Mouse (Mus musculus): Measurements from ENCODE around the gene Asap2.
"Not testable (repeated sequence)": the region's sequence is repeated elsewhere in the genome, so short reads cannot be mapped to it uniquely, and the experiment has no call there.

Asap2 gene

GRCm38 (mm10) chr12:20990132-20990531 lies at the start of gene Asap2:
Asap2 (plus strand) TSS chr12:20990459.
- peak; percentile 13 for DNase-seq (ENCODE audit: extremely low spot score, low spot score)

GRCm38 (mm10) chr12:20947051-20947997 lies 42.9 kb upstream of the Asap2 start:
- not testable (repeated sequence) for DNase-seq (ENCODE audit: extremely low spot score, low spot score)

DNA sequence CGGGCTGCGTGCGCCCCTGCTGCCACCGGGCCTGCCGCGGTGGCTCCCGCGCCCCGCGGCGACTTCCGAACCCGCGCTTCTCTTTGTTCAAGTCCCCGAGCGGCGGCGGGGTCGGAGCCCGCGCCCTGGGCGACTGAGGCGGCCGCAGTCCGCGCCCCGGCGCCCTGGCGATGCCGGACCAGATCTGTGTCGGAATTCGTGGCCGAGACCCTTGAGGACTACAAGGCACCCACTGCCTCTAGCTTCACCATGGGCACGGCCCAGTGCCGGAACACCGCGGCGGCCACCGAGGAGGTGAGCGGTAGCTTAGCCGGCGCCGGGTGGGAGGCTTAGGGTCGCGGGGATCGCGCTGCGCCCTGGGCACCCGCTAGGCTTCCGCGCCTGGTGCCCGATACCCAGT lies 320 bp downstream of the Asap2 start:
- peak; percentile 38 for DNase-seq (ENCODE audit: extremely low spot score, low spot score)

- DNase-seq (ENCODE audit: extremely low spot score, low spot score) = not testable (repeated sequence)
Observed at GRCm38 (mm10) chr12:21030875-21031274, 40.6 kb downstream of the Asap2 start.

GRCm38 (mm10) chr12:21046716-21047115 lies 56.5 kb downstream of the Asap2 start:
- not testable (repeated sequence) for DNase-seq (ENCODE audit: extremely low spot score, low spot score)

- DNase-seq (ENCODE audit: extremely low spot score, low spot score) = peak; percentile 25
Observed at GRCm38 (mm10) chr12:21075731-21076130, 85.5 kb downstream of the Asap2 start.

- DNase-seq (ENCODE audit: extremely low spot score, low spot score) = not testable (repeated sequence)
Observed at GRCm38 (mm10) chr12:21090168-21090567, 99.9 kb downstream of the Asap2 start.

- not testable (repeated sequence) for DNase-seq (ENCODE audit: extremely low spot score, low spot score)
Observed at GRCm38 (mm10) chr12:21092446-21092845, 102.2 kb downstream of the Asap2 start.

DNA sequence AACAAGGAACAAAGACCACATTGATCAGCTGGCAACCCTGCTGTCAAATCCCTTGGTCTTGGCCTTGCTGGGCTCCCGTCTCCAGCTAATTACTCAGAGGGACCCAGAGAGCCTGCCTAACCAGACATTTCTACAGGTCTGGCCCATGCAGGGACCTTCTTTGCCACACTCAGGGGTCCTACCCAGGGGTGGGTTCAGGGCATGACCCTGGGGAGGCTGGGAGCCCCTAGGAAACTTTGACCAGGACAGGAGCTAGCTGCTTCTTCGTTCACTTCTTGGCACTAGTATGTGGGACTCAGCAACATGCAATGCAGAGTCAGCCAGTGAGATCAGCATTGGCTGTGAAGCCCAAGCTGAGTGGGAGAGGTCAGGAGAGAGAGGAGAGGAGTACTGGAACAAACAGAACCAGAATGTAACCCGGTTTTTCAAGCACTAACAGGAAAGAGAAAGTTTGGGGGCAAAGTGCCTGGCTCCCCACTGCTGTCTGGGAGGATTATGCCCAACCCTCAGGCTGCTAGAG lies 107.6 kb downstream of the Asap2 start:
- DNase-seq (ENCODE audit: extremely low spot score, low spot score) = not testable (repeated sequence)

GRCm38 (mm10) chr12:21111116-21111475 lies 120.8 kb downstream of the Asap2 start:
- DNase-seq (ENCODE audit: extremely low spot score, low spot score) = not testable (repeated sequence)

DNA sequence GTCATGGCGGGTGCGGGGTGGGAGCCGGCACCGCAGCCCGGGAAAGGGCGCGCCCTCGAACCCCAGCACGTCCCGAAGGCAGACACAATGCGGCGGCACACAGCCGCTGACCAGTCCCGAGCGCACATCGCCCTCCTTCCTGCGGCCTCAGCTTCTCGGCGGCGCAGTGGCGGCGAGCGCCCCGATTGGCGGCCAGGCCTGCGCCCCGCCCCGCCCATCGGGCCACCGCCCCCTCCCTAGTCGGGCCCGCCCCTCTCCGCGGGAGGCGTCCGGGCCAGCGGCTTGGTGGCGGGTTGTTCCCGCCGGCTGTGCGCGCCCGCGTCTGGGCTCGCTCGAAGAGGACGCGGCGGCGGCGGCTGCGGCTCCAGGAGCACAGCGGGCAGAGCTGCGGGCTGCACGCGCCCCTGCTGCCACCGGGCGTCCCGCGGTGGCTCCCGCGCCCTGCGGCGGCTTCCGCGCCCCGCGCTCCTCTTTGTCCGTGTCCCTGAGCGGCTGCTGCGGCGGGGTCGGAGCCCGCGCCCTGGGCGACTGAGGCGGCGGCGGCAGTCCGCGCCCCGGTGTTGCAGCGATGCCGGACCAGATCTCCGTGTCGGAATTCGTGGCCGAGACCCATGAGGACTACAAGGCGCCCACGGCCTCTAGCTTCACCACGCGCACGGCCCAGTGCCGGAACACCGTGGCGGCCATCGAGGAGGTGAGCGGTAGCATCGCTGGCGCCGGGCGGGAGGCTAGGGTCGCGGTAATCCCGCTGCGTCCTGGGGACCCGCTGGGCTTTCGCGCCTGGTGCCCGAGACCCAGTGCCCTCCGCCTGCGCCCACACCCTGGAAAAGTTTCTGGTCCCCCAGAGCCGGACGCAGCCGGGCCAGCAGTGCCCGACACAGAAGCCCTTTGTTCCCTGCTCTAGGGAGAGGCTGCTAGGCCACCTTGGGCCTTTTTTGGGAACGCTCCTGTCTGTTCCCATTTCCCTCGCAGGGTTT lies 121.5 kb downstream of the Asap2 start:
- DNase-seq (ENCODE audit: extremely low spot score, low spot score) = peak; percentile 91

DNA sequence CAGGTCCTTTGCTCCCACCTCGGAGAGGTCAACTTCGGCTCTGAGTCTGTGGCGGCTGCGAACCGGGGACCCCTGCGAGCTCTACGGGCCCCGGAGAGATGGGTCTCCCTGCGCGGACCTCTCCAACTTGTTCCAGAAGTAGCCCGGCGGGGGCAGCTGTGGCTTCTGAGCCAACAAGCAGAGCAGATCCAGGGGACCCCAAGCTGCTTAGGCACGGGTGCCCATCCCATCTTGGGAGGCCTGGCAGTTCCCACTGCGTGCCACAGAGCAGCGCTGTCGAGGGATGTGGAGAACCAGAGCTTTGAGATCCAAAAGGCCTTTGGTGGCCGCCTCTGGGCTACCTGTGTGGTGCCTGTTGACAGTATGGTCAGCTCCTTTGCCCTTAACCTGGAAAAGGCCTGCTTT lies 122.2 kb downstream of the Asap2 start:
- DNase-seq (ENCODE audit: extremely low spot score, low spot score) = peak; percentile 74

- DNase-seq (ENCODE audit: extremely low spot score, low spot score) = no peak
Observed at GRCm38 (mm10) chr12:21119446-21119845, 129.2 kb downstream of the Asap2 start.

- no peak for DNase-seq (ENCODE audit: extremely low spot score, low spot score)
Observed at GRCm38 (mm10) chr12:21122818-21123217, 132.6 kb downstream of the Asap2 start.

- no peak for DNase-seq (ENCODE audit: extremely low spot score, low spot score)
Observed at GRCm38 (mm10) chr12:21123647-21124046, 133.4 kb downstream of the Asap2 start.

GRCm38 (mm10) chr12:21125675-21126470 lies 135.6 kb downstream of the Asap2 start:
- no peak for DNase-seq (ENCODE audit: extremely low spot score, low spot score)

DNA sequence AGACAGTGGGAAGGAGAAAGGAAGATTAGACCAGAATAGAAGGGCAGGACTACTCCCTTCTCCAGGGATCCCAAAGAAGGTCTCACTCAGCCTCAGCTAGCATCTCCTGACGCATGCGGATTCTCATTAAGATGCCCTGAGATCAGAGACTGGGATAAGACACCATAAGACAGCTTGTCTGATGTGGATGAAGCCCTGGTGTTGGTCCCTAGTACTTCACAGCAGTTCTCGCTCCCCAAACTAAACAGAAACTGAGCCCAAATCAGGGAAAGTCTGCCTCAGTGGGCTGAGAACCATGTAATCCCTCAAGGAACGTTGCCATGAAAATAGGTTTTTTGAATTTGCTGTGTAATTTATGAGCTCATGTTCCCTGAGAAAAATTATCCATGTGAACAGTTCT lies 136.3 kb downstream of the Asap2 start:
- no peak for DNase-seq (ENCODE audit: extremely low spot score, low spot score)

DNA sequence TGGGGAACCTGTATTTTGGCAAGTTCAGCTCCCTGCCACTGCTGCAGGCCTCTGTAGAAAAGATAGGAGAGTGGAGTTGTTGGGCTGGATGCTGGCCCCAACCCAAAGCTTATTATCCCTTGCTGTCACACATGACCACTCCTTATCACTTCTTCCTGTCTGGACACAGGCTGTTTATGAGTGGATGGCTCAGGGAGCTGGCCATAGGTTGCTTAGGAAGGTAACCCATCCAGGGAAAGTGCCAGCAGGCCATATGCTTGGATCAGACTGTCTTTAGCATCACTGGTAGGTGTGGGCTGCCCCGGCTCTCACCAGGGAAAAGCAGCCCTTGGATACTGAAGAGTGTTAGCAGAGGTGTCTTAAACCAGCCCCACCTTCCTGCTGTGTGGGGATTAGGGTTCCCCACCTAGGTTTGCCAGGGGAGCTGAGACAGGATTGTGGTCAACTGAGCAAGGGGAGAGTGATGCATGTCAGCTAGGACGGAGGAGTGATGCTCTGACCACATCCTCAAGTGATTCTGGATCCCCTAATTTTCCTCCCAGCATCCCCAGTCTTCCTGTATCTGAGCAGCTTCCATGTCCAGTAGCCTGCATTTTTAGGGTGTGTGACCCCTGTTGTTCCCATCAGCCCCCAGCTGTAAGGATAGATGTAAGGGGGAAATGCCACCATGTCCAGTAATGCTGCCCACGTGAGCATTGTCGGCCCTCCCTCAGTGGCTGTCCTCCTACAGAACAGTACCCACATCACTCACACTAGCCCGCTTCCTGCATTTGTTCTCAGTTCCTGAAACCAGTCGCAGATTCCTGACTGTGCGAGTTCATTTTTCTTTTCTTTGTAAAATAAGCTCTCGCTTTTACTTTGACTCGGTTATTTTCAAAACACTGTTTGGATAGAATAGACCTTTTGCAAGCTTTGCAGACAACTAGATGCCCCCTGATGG lies 138.9 kb downstream of the Asap2 start:
- DNase-seq (ENCODE audit: extremely low spot score, low spot score) = no peak

DNA sequence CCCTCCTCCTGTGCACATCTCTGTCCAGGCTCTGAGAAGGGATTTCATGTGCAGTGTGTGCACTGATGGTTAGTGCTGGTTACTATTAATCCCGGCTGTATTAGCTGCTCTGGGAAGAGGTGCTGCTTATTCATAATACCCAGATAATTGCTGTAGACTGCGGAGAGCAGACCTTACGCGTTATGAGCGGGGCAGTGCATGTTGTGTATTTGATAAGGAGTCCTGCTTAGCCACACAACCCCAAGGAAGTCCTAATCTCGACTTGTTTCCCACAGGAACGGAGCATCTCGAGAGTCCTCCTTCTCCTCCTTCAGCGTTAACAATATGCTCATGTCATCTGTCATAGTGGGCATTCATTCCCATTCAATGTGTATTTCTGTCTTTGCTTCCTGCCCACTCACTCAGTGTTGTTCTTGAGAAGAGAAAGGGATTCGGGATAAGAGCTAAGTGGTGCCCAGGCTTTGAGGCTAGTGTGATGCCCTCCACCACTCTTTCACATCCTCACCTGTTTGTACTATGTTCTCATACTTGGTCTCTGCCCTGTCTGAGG lies 140.1 kb downstream of the Asap2 start:
- no peak for DNase-seq (ENCODE audit: extremely low spot score, low spot score)

Measured in neural tube, embryonic 10.5 days (tissue).